Mouse (Mus musculus): ENCODE results near the gene Cep135. TPM values are rescaled to one million over a fixed set of nuclear protein-coding genes. Genes with fewer than 3 reads are reported as not detected.

The Cep135 gene
- polyA plus RNA-seq (2015; fragmentation: Nextera tagmentation; extraction: Ambion mirVana): 3.0 and 3.4 TPM in 2 replicates

DNA sequence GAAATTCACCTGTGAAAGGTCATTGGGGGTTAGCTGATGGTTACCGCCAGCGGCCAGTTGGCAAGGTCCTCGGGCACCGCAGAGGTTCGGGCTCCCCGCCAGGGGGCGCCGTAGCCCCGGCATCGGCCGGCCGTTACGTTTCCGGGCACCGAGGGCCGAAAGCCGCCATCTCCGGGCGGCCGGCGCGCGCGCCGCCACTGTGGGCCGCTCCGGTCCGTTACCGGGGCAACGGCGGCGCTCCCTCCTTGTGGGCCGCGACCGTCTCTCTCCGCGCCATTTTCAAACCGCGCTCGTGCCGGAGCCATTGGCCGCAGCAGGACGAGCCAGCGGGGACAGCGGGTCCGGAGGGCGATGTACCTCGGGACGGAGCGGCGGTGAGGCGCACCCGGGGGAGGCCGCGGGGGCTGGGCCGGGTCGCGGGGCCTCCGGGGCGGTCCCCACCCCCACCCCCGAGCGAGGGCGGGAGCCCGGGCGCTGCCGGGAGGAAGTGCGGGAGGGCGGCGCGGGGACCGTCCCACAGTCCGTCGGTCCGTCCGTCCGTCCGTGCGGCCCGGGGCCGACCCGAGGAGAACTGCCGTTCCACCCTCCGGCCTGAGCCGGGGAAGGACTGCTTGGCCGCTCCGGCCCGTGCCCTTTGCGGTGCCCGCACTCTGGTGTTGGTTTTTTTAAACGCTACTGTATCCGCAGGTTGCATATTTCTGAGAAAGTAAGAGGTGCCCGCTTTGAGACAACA lies at the start of gene Cep135:
Gene Cep135, plus strand, starts transcription at position 148 of the 733 bp plus-strand sequence.

GRCm38 (mm10) chr5:76656212-76656611 lies 67.7 kb downstream of the Cep135 start, which contains the start of gene C530008M17Rik:
Gene C530008M17Rik, plus strand, starts transcription at chr5:76656512.

Other genes starting within 250 kb of the Cep135 start
- gene Nmu, start 224.9 kb upstream of the Cep135 start, polyA plus RNA-seq (2015; fragmentation: Nextera tagmentation; extraction: Ambion mirVana): 5.7 and 6.3 TPM in 2 replicates
- gene Gm7271, start 104.7 kb upstream of the Cep135 start, polyA plus RNA-seq (2015; fragmentation: Nextera tagmentation; extraction: Ambion mirVana): 2.8 and 5.4 TPM in 2 replicates
- gene Exoc1, start 59.4 kb upstream of the Cep135 start, polyA plus RNA-seq (2015; fragmentation: Nextera tagmentation; extraction: Ambion mirVana): 40.4 and 46.0 TPM in 2 replicates
- 44.1 and 45.5 TPM in 2 replicates for gene C530008M17Rik, start 67.8 kb downstream of the Cep135 start, polyA plus RNA-seq (2015; fragmentation: Nextera tagmentation; extraction: Ambion mirVana)

Measured in neural tube, postnatal 0 days (tissue).